Mouse (Mus musculus) embryo, embryonic 11 days (tissue): ENCODE measurements around the gene Tpm1.

Source experiments
- DNase-seq: peaks from one replicate; pipeline ENCODE4 v3.0.0-alpha.2; 2015

The Tpm1 gene

DNA sequence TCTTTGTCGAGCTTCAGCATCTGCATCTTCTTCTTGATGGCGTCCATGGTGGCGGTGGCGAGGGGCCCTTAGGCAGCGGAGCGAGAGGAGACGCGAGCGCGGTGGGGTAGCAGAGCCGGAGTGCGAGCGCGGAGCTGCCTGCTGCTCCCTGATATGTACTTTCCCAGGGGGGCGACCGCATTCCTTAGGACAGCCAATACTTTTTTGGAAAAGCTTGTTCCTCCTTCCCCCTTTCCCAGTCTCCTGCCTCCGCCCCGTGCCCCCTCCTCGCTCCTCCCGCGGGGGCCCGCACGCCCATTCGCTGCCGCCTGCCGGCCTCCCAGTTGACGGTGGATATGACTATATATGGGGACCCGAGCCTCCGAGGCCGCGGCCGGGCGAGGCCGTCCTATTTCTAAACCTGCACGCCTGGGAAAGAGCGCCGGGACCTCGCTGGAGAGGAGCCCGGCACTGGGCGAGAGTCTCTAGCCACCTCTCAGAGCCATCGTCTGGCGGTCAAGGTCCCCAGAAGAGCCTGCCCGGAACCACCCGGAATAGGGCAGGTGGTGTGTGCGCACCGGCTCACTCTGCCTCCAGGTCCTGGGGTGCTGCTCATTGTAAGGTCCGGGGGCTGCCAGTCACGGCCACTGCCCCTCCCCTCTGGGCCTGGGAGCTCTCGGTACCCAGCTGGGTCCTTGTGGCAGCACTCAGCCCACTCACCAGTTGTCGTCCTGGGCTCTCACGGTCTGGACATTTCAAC, at the start of gene Tpm1:
Gene Tpm1, minus strand, starts transcription at position 321 of the 739 bp plus-strand sequence.
- DNase-seq: peak; percentile 87

- no peak for DNase-seq
Observed at GRCm38 (mm10) chr9:67094371-67094770, 45.2 kb upstream of the Tpm1 start.

DNA sequence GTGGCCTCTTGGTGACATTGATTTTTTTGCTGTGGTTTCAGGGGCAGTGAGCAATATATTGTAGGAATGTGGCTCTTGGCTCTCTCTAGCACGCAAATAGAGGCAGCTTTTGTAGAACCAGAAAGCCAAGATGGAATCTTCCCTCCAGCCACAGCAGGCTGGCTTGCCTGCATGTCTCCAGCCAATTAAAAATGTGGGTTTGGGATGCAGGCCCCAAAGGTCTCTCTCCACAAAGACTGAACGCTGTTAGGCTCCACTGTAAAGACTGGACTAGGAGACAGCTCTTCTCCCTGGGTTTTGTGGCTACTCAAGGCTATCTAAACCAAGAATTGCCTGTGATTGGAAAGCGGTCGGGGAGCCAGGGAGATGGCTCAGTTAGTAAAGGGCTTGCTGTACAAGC, 43.0 kb upstream of the Tpm1 start:
- no peak for DNase-seq

GRCm38 (mm10) chr9:67091598-67091997, 42.4 kb upstream of the Tpm1 start:
- no peak for DNase-seq

DNA sequence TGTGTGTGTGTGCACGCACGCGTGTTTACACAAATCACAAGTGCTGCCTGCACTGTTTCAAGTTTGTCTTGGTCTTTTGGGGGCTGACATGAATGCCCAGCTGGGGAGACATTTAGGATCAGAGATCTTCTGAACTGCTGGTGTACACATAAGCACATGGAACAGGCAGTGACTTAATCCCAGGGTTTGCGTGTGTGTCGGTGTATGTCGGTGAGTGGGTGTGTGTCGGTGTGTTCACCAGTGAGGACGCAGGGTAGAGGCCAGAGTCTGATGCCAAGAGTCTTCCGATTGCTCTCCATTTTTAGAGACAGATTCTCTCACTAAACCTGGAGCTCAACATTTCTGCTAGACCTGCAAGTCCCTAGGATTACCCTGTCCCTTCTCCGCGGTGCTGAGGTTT, 41.9 kb upstream of the Tpm1 start:
- DNase-seq: no peak

- DNase-seq: no peak
Observed at GRCm38 (mm10) chr9:67090633-67091045, 41.4 kb upstream of the Tpm1 start.

DNA sequence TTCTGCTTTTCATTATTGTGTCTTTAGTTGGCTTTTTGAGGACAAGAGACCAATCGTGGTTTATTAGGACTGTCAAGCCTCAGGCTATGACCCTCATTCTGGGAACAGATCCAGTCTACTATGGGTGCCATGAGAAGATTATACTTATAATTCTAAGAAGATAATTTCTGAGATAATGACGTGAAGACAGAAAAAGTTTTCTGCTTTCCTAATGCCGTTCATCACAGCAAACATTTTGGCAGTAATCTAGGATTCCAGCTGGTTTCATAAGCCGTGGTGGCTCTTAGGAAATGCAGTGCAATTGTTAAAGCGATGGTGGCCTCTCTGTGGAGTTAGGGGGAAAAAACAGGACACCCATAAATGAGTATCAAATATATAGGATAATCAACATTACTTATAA, 40.0 kb upstream of the Tpm1 start:
- no peak for DNase-seq

DNA sequence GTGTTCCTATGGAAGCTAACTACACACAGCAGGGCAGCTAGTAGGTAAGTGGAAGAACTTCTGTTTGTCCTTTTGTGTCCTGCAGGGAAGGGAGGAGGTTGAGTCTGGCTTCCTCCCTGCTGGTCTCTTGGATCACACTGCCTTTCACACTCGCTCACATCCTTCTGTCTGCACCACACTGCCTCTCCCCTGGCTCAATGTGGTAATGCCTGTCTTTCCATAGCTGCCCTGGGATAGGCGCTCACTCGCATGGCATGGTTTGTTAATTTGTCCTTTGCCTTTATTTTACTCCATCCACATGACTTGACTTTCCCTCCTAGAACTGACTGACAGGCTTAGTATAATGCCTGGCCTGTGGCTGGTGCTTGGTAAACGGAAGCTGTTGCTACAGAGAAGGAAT, 34.6 kb upstream of the Tpm1 start:
- no peak for DNase-seq

DNA sequence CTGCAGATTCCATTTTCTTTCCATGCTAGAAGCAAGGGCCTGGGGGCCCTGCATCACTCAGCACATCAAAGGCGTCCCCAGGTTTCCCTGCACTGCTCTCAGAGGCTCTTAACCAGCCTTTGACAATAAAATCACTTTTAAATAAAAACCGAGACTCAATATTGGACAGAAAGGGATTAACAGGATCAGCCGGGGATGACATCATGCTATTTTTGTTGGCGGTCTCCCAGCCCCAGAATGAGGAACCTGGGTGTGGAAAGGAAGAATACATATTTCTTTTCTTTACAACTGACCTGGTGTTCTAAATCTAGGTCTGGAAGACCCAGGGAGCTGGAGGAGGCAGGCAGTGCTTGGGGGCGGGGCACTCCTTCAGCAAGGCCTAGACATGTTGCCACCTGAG, 32.5 kb upstream of the Tpm1 start:
- DNase-seq: no peak

DNA sequence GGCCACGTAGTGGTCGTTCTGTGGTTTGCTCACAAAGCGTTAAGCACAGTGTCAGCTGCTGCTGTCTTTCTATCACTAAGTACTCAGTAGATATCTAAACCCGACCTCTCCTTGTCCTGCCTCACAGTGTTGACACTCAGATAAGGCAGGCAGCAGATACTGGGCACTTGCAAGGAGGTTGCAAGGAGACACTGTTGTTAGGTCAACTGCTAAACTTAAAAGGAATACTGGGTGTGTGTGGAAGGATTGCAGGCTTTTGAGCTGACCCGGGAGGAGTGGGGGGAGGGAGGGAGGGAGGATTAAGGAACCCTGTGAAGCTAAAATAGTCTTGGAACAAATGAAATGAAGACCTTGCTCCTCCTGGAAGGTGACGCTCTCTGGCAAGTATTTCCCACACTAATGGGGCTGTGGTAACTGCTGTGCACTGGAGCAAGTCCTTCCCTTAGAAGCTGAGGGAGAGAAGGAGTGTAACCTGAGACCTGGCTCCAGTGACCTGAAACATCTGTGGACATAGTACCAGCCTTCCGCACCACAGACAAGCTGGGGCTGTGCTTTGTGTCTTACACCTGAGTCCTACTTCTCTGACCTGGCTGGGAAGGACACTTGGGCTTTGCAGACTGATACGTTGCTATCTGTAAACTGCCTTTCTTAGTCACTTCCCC, 28.6 kb upstream of the Tpm1 start:
- peak; percentile 62 for DNase-seq

DNA sequence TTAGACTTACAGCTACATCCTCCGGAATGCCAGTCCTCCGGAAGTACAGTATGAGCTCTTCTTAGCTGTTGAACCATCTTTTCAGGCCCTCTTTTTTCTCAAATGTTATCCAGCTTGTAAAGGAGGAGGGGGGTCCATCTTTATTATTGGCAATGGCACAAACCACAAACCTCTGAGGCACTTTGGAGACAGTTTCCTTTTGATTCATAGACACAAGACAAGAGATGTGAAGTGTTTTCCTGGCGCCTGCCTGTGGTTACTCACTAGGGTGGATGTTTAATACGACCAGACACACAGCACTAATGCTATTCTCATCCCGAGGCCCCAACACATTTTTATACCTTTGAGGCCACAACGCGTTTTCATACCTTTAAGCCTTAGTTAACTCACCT, 28.1 kb upstream of the Tpm1 start:
- DNase-seq: no peak

DNA sequence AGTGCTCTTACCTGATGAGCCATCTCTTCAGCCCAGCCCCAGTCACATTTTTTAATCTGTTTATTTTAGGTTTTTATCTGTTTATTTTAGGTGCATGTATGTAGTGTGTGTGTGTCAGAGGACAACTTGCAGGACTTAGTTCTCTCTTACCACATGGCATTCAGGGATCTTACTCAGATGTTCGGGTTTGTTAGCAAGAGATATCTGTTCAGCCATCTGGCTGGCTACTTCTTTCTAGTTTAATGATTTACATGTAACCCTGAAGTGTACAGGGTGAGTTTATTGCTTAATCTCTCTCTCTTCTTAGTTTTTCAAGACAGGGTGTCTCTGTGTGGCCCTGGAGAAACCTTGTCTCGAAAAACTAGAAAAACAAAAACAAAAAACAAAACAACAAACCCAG, 23.0 kb upstream of the Tpm1 start:
- no peak for DNase-seq

GRCm38 (mm10) chr9:67071596-67071995, 22.4 kb upstream of the Tpm1 start:
- peak; percentile 39 for DNase-seq

- DNase-seq: peak; percentile 41
Observed at GRCm38 (mm10) chr9:67071103-67071502, 21.9 kb upstream of the Tpm1 start.

DNA sequence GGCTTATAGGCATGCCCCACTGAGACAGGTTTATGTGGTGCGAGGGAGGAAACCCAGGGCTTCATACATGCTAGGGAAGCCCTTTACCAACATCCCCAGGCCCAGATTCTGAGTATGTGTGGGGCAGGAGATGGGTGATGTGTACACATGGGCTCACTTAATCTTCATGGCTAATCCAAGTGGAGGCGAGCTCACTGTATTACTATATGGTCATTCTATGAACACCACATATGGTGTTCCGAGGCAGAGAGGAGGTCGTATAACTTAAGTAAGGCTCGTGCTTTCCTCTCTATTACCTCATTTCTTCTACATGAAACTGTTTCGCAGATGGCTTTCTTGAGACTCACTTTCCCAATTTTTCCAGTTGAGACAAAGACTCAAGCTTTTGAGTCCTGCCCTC, 17.4 kb upstream of the Tpm1 start:
- no peak for DNase-seq

DNA sequence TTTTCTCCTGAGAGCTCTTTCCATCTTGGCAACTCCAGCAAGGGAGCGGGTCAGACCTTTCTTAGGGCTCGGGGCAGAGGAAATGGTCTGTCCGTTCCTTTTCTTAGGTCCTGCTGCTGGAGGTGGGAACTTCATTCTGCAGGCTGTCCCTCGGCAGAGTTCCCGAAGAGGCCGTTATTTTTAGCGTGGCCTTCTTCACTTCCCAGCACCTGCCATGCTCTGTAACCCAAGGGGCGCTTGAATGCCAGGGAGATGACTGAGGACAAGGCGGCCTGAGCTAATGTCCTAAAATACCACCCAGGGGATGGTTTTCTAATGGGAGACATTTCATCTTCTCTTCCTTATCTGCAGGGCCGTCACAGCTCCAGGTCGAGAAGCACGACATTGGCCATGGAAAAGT, 10.5 kb upstream of the Tpm1 start:
- DNase-seq: no peak

DNA sequence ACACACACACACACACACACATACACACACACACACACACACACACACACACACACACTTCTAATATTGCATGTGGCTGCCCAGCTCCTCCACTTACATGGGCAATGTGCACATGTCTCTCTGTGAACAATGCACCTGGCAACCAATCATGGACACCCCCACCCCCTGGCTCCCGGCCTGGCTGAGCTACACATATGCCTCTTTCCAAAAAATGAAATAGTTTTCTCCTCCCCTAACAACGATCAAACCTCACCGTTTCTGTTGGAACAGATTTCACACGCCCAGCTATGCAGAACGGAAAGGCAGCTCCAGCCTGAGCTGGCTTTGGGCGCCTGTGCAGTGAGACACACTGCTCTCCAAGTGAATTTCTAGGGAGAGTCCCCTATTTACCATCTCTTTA, 9.2 kb upstream of the Tpm1 start:
- DNase-seq: no peak

DNA sequence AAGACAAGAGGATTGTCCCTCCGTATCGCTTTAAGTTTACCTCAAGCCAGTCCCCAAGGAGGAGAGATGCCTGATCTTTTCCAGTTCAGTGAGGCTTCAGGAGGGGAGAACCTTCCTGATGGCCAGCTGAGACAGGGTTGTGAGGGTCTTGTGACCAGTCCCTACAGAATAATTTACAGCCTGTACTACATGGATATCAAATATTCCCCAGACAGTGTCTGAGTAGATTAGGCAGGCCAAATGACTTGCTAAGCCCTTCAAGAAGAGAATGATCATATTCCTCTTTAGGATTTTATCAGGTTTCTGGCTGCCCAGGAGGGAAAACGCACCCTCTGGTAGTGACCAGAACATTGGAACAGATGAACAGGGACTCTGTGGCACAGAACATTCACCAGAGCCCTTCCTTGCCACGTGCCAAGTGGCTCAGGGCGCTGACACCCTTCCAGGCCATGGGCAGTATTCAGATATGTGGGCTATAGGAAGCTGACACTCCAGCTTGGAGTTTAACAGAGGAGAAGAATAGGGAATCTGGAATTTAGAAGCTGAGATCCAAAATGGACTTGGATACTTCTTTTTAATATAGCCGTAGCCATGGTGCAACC, 1.6 kb upstream of the Tpm1 start:
- no peak for DNase-seq

DNA sequence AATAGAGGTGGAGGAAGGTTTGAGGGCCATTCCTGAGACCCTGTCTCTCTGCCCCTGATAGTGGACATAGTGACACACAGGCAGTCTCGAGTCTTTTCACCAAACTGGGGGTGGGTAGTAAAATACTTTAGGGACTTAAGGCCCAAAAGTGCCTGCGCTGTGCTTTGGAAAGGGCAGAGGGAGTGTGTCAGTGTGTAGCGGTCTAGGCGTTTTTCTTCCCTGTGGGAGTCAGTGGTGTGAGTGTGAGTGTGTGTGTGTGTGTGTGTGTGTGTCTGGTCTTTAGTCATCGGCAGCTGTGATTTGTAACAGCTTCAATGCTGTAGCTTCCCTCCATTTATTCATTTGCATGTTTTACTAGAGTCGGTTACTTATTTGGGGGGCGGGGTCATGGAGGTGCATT, 630 bp upstream of the Tpm1 start:
- peak; percentile 46 for DNase-seq

DNA sequence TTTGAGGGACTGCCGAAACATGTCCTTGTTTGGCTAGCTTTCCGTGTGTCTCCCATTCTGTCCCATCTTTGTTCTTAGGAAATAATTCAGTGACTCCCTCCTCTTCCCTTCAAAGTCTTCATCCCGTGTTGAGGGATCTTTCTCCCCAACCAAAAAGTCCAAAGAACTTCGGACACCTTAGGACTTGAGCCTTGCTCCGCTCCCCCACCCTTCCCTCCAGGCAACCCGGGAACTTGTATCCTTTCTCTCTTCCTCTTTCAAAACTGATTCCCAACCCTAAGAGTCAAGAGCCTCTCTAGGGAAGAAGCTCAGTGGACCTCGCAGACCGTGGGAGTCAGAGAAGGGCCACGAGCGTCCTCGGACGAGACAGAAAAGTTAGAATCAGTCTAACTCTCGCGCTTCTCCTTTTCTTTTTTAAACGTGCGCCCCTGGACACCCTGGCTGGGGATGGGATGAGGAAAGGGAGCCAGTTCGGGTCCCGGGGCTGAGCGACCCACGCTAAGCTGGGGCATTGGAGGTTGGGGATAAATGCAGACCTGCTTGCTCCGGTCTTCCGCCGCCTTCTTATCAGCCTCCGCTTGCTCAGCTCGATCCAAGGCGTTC, 622 bp downstream of the Tpm1 start:
- DNase-seq: peak; percentile 33

GRCm38 (mm10) chr9:67047606-67048482, 1.4 kb downstream of the Tpm1 start:
- DNase-seq: peak; percentile 51

DNA sequence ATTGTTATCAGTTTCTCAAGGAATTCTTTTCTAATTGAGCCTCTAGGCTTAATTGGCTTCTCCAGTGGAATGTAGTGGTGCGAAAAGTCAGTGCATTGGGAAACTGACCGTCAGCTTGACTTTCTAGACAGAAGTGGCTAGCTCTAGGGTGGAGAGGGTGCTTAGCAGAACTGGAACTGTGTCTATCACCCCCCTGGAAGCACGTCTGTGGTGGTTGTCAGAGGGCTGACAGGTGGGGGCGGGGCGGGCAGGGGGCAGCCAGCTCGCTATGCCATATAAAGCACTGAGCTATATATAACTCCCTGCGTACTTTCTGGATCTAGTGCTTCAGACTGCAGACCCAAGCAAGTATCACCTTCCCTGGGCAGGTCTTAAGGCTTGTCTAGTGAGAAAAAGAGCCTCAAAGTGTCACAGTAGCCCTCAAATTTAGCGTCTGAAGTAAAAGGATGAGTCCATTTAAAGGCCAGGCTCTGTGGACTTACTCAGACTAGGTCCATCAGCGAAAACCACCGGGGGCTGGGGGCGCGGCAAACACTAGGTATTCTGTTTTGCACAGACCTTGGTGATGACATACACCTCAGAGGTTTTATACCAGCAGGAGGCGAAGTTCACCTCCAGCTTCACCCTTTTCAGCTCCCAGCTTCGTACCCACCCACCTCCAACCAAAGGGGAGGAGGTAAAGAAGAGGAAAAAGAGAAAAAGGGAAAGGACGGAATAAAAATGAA, 2.2 kb downstream of the Tpm1 start:
- DNase-seq: peak; percentile 53
